Mouse (Mus musculus) colon, adult 2 months (tissue): ENCODE data around the gene Gal3st2c. TPM values are rescaled to one million over a fixed set of nuclear protein-coding genes. Genes with fewer than 3 reads are reported as not detected.

Experiments used
- polyA plus RNA-seq: library from polyadenylated mRNA; depleted of rRNA; stranded (reverse); fragments of >200 nt; gene quantifications from 2 replicates; pipeline ENCODE4 v1.2.3, GENCODE M21; 2012; rRNA removed

The Gal3st2c gene
- 1.5 and 2.4 TPM in 2 replicates for polyA plus RNA-seq

DNA sequence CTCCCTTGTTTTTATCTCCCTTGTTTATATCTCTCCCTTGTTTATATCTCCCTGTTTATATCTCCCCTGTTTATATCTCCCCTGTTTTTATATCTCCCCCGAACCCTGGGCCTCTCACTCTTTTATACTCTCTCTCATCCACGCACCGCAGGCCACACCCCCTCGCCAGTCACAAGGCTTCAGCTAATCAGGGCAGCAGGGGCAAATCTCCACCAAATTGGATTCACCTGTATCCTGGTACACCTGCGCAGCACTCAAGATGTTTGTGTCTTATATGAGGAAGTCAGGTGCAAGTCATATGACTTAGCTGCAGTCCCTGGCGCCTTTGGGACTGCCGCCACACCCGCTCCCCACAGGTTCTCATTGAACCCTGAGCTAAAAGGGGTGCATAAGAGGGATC is at the start of gene Gal3st2c:
Gal3st2c (plus strand) TSS at position 301 of the 400 bp plus-strand sequence.

GRCm38 (mm10) chr1:94020151-94020550 is 29.8 kb downstream of the Gal3st2c start, which contains the start of gene Neu4:
Gene Neu4 (plus strand): TSS chr1:94020451.

GRCm38 (mm10) chr1:94052373-94052772 is 62.1 kb downstream of the Gal3st2c start, which contains the start of gene Pdcd1:
Gene Pdcd1 (minus strand): TSS chr1:94052553.

Other genes with a start within 250 kb of the Gal3st2c start
- 39.2 and 42.1 TPM in 2 replicates for gene Atg4b, start 239.0 kb upstream of the Gal3st2c start, polyA plus RNA-seq
- gene Thap4, start 235.6 kb upstream of the Gal3st2c start, polyA plus RNA-seq = 103 and 108 TPM in 2 replicates
- gene Dtymk, start 188.6 kb upstream of the Gal3st2c start, polyA plus RNA-seq = 31.6 and 32.0 TPM in 2 replicates
- gene Ing5, start 186.5 kb upstream of the Gal3st2c start, polyA plus RNA-seq = 4.3 and 5.0 TPM in 2 replicates
- 18.3 TPM in 2 replicates for gene D2hgdh, start 165.6 kb upstream of the Gal3st2c start, polyA plus RNA-seq
- gene Gal3st2, start 129.2 kb upstream of the Gal3st2c start, polyA plus RNA-seq = 8.2 and 25.4 TPM in 2 replicates
- 41.2 and 58.3 TPM in 2 replicates for gene Gal3st2b, start 72.2 kb upstream of the Gal3st2c start, polyA plus RNA-seq
- 0.05 TPM in 1 of 2 replicates, not detected in the other for gene Neu4, start 29.9 kb downstream of the Gal3st2c start, polyA plus RNA-seq
- gene Pdcd1, start 62.0 kb downstream of the Gal3st2c start, polyA plus RNA-seq = 0.28 and 0.30 TPM in 2 replicates